Mouse (Mus musculus) CH12.LX (cell line): ENCODE measurements at regions not wholly inside any gene's neighbourhood (a gene's known extent, or its start where the extent isn't known, plus 50 kb on each side); places are given as distances from the start of the nearest gene placed in this dataset.

ENCODE experiments used
- CTCF ChIP-seq, 2 experiments: IDR thresholded peaks in 1 of 2; conservative IDR thresholded peaks in 1 of 2; 2 replicates each; pipeline ENCODE4 v1.5.1; 2011 to 2012; ENCODE audit warnings: low read depth in 2 of 2, low read length in 2 of 2, improper control_type of control experiment in 1 of 2, inconsistent platforms in 1 of 2, mild to moderate bottlenecking in 1 of 2, moderate library complexity in 1 of 2
- EP300 ChIP-seq: IDR thresholded peaks from 2 replicates; pipeline ENCODE4 v1.6.1; 2011; ENCODE audit warnings: low read length, improper control_type of control experiment
- MAFK ChIP-seq: IDR thresholded peaks from 2 replicates; pipeline ENCODE4 v1.6.1; 2011; ENCODE audit warnings: low read length, improper control_type of control experiment; ENCODE audit not compliant: insufficient replicate concordance
- MXI1 ChIP-seq: IDR thresholded peaks from 2 replicates; pipeline ENCODE4 v1.6.1; 2011; ENCODE audit warnings: mild to moderate bottlenecking, low read depth, low read length, improper control_type of control experiment
- NELFE ChIP-seq: IDR thresholded peaks from 2 replicates; pipeline ENCODE4 v1.6.1; 2011; ENCODE audit warnings: low read depth, low read length, improper control_type of control experiment
- POLR2A ChIP-seq: IDR thresholded peaks from 2 replicates; pipeline ENCODE4 v1.6.1; 2011; ENCODE audit warnings: low read depth, mild to moderate bottlenecking, improper control_type of control experiment, low read length
- POLR2AphosphoS2 ChIP-seq: IDR thresholded peaks from 2 replicates; pipeline ENCODE4 v1.6.1; 2011; ENCODE audit warnings: low read depth, low read length, improper control_type of control experiment
- SIN3A ChIP-seq: IDR thresholded peaks from 2 replicates; pipeline ENCODE4 v1.6.1; 2012; ENCODE audit warnings: low read length, improper control_type of control experiment, inconsistent platforms
- ZMIZ1 ChIP-seq: IDR thresholded peaks from 2 replicates; pipeline ENCODE4 v1.6.1; 2012; ENCODE audit warnings: low read depth, mild to moderate bottlenecking, inconsistent platforms, low read length, improper control_type of control experiment

DNA sequence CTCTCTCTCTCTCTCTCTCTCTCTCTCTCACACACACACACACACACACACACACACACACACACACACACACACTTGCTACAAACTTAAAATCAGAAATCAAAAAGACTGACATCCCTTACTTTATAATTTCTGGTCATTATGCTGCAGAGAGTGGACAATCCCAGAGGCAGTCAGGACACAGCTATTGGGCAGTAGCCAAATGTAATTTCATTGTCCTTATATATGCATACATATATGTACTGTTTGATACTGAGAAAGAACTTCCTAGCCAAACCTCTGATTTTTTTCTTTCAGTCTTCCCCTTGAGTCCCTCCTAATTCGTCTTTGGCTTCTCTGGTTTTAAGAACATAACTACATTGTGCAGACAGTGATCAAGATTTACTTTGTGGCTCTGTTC lies 277.3 kb upstream of the Pou3f3 start:
- TF ChIP-seq ZMIZ1: no peak
- TF ChIP-seq MXI1: no peak
- TF ChIP-seq POLR2AphosphoS2: no peak
- no peak for TF ChIP-seq POLR2A
- no peak for TF ChIP-seq EP300
- TF ChIP-seq SIN3A: no peak
- TF ChIP-seq CTCF (conservative IDR thresholded peaks at IDR 0.05 in 1 of 2, IDR thresholded peaks at IDR 0.05 in 1 of 2; ENCODE audit: low read depth in 2 of 2, low read length in 2 of 2): no peak
- no peak for TF ChIP-seq MAFK
- TF ChIP-seq NELFE: no peak
